In genomic region chr10:77515385-77516348, GRCm38 (mm10) we compare ENCODE assay signal across 8 mouse cellular contexts. TPM values are rescaled to one million over a fixed set of nuclear protein-coding genes. Genes with fewer than 3 reads are reported as not detected.
DNase-seq lines count a peak whose midpoint lies in the region; ATAC-seq and TF ChIP-seq lines count a peak whose summit lies in the region.

Gene Fam207a, minus strand, starts transcription at chr10:77515785.

- H3K27ac ChIP-seq in bone marrow macrophage, adult 2 months (ENCODE audit: insufficient read depth, low read depth, low read length) = peak within 1 kb of the TSS; percentile 75
- peak within 1 kb of the TSS; percentile 65 for H3K27ac ChIP-seq in embryonic fibroblast, embryonic 13.5 days (ENCODE audit: insufficient read depth, low read length)
- H3K27ac ChIP-seq in heart, embryonic 10.5 days = peak within 1 kb of the TSS; percentile 92
- H3K27ac ChIP-seq in kidney, embryonic 15.5 days = peak within 1 kb of the TSS; percentile 88

- H3K27me3 ChIP-seq in heart, embryonic 10.5 days (ENCODE audit: insufficient read depth, poor library complexity, severe bottlenecking) = no peaks in the 10 kb centered on the region
- H3K27me3 ChIP-seq in kidney, embryonic 15.5 days = no peaks in the 10 kb centered on the region

- no peak for TF ChIP-seq CTCF in bone marrow macrophage, adult 2 months (IDR thresholded peaks at IDR 0.05; ENCODE audit: low read depth, low read length)
- TF ChIP-seq CTCF in embryonic fibroblast, embryonic 13.5 days (IDR thresholded peaks at IDR 0.05; ENCODE audit: borderline replicate concordance, insufficient read depth, low read length) = no peak

- H3K4me3 ChIP-seq in bone marrow macrophage, adult 2 months (ENCODE audit: insufficient read depth, low read length) = peak within 1 kb of the TSS; percentile 81
- H3K4me3 ChIP-seq in embryonic fibroblast, embryonic 13.5 days (ENCODE audit: insufficient read depth, low read length) = peak within 1 kb of the TSS; percentile 95
- H3K4me3 ChIP-seq in heart, embryonic 10.5 days = peak within 1 kb of the TSS; percentile 97
- H3K4me3 ChIP-seq in kidney, embryonic 15.5 days (replicated peaks) = peak within 1 kb of the TSS; percentile 97

- peak within 1 kb of the TSS; percentile 87 for H3K4me2 ChIP-seq in kidney, embryonic 15.5 days

- peak; percentile 92 for ATAC-seq in kidney, embryonic 15.5 days (replicated peaks; ENCODE audit: low FRiP score)
- ATAC-seq in monocyte, adult 5-6 weeks (replicated peaks; ENCODE audit: insufficient number of reproducible peaks, low FRiP score, low TSS enrichment, poor library complexity, severe bottlenecking) = peak; percentile 47

- under 1% methylated on average over 75 of the region's 75 CpGs for WGBS in heart, embryonic 10.5 days
- under 1% methylated on average over 75 of the region's 75 CpGs for WGBS in kidney, embryonic 15.5 days

- peaks cover 38% of the 10 kb centered on the region for H3K36me3 ChIP-seq in heart, embryonic 10.5 days
- H3K36me3 ChIP-seq in kidney, embryonic 15.5 days = peaks cover 36% of the 10 kb centered on the region

- TF ChIP-seq POLR2A in bone marrow macrophage, adult 2 months (IDR thresholded peaks at IDR 0.05; ENCODE audit: borderline replicate concordance, low read depth, low read length) = no peak; the same call in 1 of the 2 replicates
- TF ChIP-seq POLR2A in embryonic fibroblast, embryonic 13.5 days (IDR thresholded peaks at IDR 0.05; ENCODE audit: low read depth, low read length) = peak; percentile 97

- peaks cover 17% of the 10 kb centered on the region for H3K4me1 ChIP-seq in bone marrow macrophage, adult 2 months (ENCODE audit: control insufficient read depth, insufficient read depth, low read length)
- H3K4me1 ChIP-seq in embryonic fibroblast, embryonic 13.5 days (ENCODE audit: control insufficient read depth, insufficient read depth, low read length) = peaks cover 5% of the 10 kb centered on the region; the same call in 1 of the 2 replicates
- peaks cover 33% of the 10 kb centered on the region for H3K4me1 ChIP-seq in heart, embryonic 10.5 days
- H3K4me1 ChIP-seq in kidney, embryonic 15.5 days = peaks cover 26% of the 10 kb centered on the region

- peak within 1 kb of the TSS; percentile 90 for H3K9ac ChIP-seq in kidney, embryonic 15.5 days

- peak; percentile 97 for DNase-seq in A20 (ENCODE audit: low read depth, low spot score)
- peak; percentile 94 for DNase-seq in heart, embryonic 10.5 days (ENCODE audit: low spot score)
- peak; percentile 95 for DNase-seq in liver
- peak; percentile 92 to 97 for DNase-seq in spleen, postnatal 4 days (ENCODE audit: low spot score in 2 of 2)

- H3K9me3 ChIP-seq in heart, embryonic 10.5 days = no peaks in the 10 kb centered on the region
- H3K9me3 ChIP-seq in kidney, embryonic 15.5 days (replicated peaks) = no peaks in the 10 kb centered on the region

RNA-seq across cellular contexts. Expression of gene Fam207a, which starts in this region (rescaled TPM):
- polyA plus RNA-seq in bone marrow macrophage, adult 2 months (2012; ENCODE audit: insufficient read depth, insufficient read length, missing spikeins) = 18.8 and 22.8 TPM in 2 replicates
- polyA plus RNA-seq in embryonic fibroblast, embryonic 13.5 days (2011; ENCODE audit: insufficient read length, low read depth, missing spikeins) = 28.9 and 30.5 TPM in 2 replicates
- polyA plus RNA-seq in heart, embryonic 10.5 days (2016; fragmentation: Nextera tagmentation; extraction: Ambion mirVana) = 30.7 and 45.6 TPM in 2 replicates
- 34.3 and 37.2 TPM in 2 replicates for polyA plus RNA-seq in kidney, embryonic 15.5 days (2015; fragmentation: Nextera tagmentation; extraction: Ambion mirVana)
- 24.9 to 35.4 TPM (median 27.8 TPM) in 3 replicates for total RNA-seq in monocyte, adult 5-6 weeks (2017)

Comparison
In these comparisons a context has a peak if more than half of its experiments do, and no peak if none do; other contexts are left out.
1. Peak in every context shown above with its lines: DNase-seq, ATAC-seq, H3K4me3 ChIP-seq and H3K27ac ChIP-seq.